Mouse (Mus musculus) ES-E14 (cell line): ENCODE results near the gene Lrmp. TPM values are rescaled to one million over a fixed set of nuclear protein-coding genes. Genes with fewer than 3 reads are reported as not detected.

Source experiments
- DNase-seq: peaks from one replicate; pipeline ENCODE4 v3.0.0-alpha.2; 2013; ENCODE audit warnings: low read depth, low spot score
- H3K27ac ChIP-seq: 2 replicates; pipeline ENCODE4 v1.5.1; 2012; ENCODE audit warnings: low read depth, mild to moderate bottlenecking, low read length, moderate library complexity, mixed read lengths; ENCODE audit not compliant: poor library complexity, insufficient read depth, severe bottlenecking
- H3K36me3 ChIP-seq: 2 replicates; pipeline ENCODE4 v1.6.1; 2012; ENCODE audit warnings: mild to moderate bottlenecking, low read length, moderate library complexity, mixed read lengths; ENCODE audit not compliant: control insufficient read depth, poor library complexity, insufficient read depth, severe bottlenecking
- H3K4me1 ChIP-seq, 2 experiments: fragments of 150-350 bp in 1 of 2; sonication (generic) in 1 of 2; 2 replicates each; pipeline ENCODE4 v1.6.1; 2012; ENCODE audit warnings: low read length in 2 of 2, mild to moderate bottlenecking in 1 of 2, mixed read lengths in 1 of 2; ENCODE audit not compliant: control insufficient read depth in 2 of 2, insufficient read depth in 2 of 2, poor library complexity in 1 of 2
- H3K4me3 ChIP-seq, 2 experiments: fragments of 150-350 bp in 1 of 2; sonication (generic) in 1 of 2; 2 replicates each; pipeline ENCODE4 v1.5.1; 2012; ENCODE audit warnings: low read length in 2 of 2, low read depth in 1 of 2, mild to moderate bottlenecking in 1 of 2, mixed read lengths in 1 of 2; ENCODE audit not compliant: insufficient read depth in 1 of 2, poor library complexity in 1 of 2, severe bottlenecking in 1 of 2
- H3K9ac ChIP-seq: 2 replicates; pipeline ENCODE4 v1.6.1; 2012; ENCODE audit warnings: low read depth, mild to moderate bottlenecking, low read length, mixed read lengths; ENCODE audit not compliant: poor library complexity, insufficient read depth, severe bottlenecking
- H3K9me3 ChIP-seq: fragments of 150-350 bp; sonication (generic); 2 replicates; pipeline ENCODE4 v1.6.1; 2012; ENCODE audit warnings: low read depth, mild to moderate bottlenecking, low read length; ENCODE audit not compliant: control insufficient read depth, insufficient read depth
- CHD2 ChIP-seq: IDR thresholded peaks from 2 replicates; pipeline ENCODE4 v1.6.1; 2014; ENCODE audit warnings: mild to moderate bottlenecking, low read depth, low read length, inconsistent platforms
- HCFC1 ChIP-seq: IDR thresholded peaks from 2 replicates; pipeline ENCODE4 v1.6.1; 2012; ENCODE audit warnings: low read length, inconsistent platforms, borderline replicate concordance; ENCODE audit not compliant: insufficient read depth
- MAFK ChIP-seq: IDR thresholded peaks from 2 replicates; pipeline ENCODE4 v1.6.1; 2014; ENCODE audit warnings: mild to moderate bottlenecking, low read depth, low read length, inconsistent platforms; ENCODE audit not compliant: insufficient read depth
- ZC3H11A ChIP-seq: IDR thresholded peaks from 2 replicates; pipeline ENCODE4 v1.6.1; 2012; ENCODE audit warnings: low read depth, mild to moderate bottlenecking, inconsistent platforms, low read length, borderline replicate concordance
- ZNF384 ChIP-seq: IDR thresholded peaks from 2 replicates; pipeline ENCODE4 v1.6.1; 2012; ENCODE audit warnings: low read depth, low read length, inconsistent platforms
- in situ Hi-C, 2 experiments: fragments of 600-800 bp; cut with MboI; formaldehyde crosslinking; loops; one replicate each; pipeline ENCODE4 v1.15.1; 2025; ENCODE audit warnings: low sequenced_read_pairs in 2 of 2, inconsistent platforms in 1 of 2; ENCODE audit not compliant: unreplicated experiment in 2 of 2
- total RNA-seq: library from RNA; depleted of rRNA; stranded (reverse); fragments of 300-350 nt; gene quantifications from 2 replicates; pipeline ENCODE4 v1.2.3, GENCODE M21; 2012

The Lrmp gene
- total RNA-seq, 1 experiment, result 10.4 TPM

DNA sequence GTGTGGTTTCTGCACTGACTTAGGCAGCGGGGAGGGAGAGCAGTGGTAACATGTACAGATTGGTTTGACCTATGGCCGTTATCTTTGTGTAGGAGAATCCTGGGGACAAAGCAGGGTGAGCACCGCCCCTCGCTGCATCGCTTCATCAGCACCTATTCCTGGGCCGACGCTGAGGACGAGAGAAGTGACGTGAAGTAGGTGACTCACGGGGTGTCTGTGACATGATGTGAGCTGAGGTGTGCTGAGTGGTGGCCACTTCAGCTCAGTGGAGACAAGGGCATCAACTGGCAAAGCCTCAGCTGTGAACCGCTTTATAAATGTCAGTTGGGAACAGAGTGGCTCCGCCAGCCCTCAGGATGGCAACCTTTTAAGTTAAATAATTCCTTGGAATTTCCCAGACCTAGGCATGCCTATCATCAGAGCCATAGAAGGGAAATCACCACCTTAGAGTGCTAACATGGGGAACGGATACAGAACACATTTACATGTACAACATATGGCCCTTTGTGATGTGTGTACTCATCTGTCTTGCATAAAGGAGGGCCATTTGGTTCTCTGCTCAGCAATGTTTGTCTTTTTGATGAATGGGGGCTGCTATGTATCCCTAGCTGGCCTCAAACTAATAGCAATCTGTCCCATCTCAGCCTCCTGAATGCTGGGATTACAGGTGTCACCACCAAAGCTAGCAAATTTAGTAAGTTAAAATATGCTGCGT, 56.6 kb downstream of the Lrmp start:
- Histone ChIP-seq H3K4me1 (peaks cover 15 to 25% of the 10 kb centered on the region in 2 experiments), H3K36me3 (no peaks in the 10 kb centered on the region), H3K4me3 (no peak overlapping the region; a peak in 1 of 4 replicates), H3K9me3 (no peaks in the 10 kb centered on the region), H3K27ac (no peak overlapping the region), H3K9ac (no peak overlapping the region)
- in situ Hi-C loops, result no loop called here
- no peak for TF ChIP-seq HCFC1
- no peak for DNase-seq

DNA sequence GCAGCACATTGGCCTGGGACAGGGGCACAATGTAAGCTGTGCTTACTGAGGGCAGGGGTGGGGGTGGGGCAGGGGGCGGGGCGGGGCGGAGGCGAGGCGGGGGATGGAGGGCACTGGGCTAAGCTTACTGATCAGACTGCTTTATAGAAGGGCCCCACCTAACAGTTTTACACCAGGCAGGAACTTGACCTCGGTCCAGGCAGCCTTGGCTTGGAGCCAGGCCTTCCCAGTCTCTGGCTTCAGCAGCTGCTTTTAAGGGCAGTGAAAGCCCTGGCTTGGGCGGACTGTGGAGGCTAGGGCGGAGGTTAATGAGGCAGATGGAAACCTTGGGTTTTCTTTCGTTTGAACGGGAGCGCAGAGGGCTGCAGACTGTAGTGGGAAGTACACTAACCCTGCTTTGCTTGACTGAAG, 58.3 kb downstream of the Lrmp start:
- Histone ChIP-seq H3K9me3 (no peaks in the 10 kb centered on the region), H3K27ac (no peak overlapping the region), H3K4me1 (peaks cover 14 to 32% of the 10 kb centered on the region in 2 experiments), H3K4me3 (peak overlapping the region in 1 of 2 experiments; percentile 3; a peak in 1 of 4 replicates), H3K9ac (no peak overlapping the region; the same call in 1 of the 2 replicates), H3K36me3 (no peaks in the 10 kb centered on the region)
- in situ Hi-C loops, result no loop called here
- no peak for TF ChIP-seq ZNF384
- TF ChIP-seq HCFC1, result no peak
- no peak for DNase-seq

DNA sequence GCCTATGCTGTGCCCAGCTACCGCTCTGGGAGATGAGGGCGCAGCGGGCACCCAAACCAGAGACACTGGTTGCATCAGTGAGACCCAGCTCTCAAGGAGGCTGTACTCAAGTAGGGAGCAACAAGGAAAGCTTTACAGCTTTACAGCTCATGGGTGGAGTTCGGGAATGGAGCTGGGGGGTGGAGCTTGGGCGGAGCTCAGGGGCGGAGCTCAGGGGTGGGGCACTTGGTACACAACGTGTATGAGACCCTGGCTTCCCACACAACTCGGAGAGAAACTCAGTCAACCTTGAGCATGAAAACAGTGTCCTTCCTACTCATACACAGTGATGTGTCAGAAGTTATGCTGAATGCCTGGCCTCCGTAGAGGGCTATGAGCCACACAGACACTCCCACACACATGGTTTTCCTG, 60.1 kb downstream of the Lrmp start:
- Histone ChIP-seq H3K36me3 (no peaks in the 10 kb centered on the region), H3K4me3 (peak overlapping the region in 1 of 2 experiments; percentile 47; a peak in 3 of 4 replicates), H3K4me1 (peaks cover 14 to 40% of the 10 kb centered on the region in 2 experiments), H3K9ac (no peak overlapping the region), H3K9me3 (no peaks in the 10 kb centered on the region), H3K27ac (no peak overlapping the region)
- in situ Hi-C loops, result no loop called here
- DNase-seq, result peak; percentile 71
- TF ChIP-seq HCFC1 (no peak), MAFK (no peak), CHD2 (no peak)

DNA sequence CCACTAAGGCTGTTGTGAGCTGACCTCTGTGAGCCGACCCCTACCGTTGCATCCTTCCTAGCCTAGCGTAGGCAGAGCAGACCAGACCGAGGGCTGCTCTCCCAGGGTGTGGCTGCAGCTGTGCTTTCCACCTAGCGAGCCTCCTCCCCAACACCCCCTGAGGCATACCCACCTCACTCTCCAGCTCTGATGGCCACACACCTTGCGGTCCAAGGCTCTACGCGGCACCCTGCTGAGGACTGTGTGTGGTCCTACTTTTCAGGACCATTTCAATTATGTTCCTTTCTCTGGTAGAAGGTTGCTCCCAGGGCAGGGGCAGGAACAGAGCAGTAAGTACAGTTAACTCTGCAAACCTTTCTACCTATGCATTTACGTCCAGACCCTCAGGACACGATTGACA, 61.0 kb downstream of the Lrmp start:
- Histone ChIP-seq H3K9ac (no peak overlapping the region), H3K4me1 (peaks cover 14 to 40% of the 10 kb centered on the region in 2 experiments), H3K36me3 (no peaks in the 10 kb centered on the region), H3K4me3 (no peak overlapping the region; a peak in 2 of 4 replicates), H3K27ac (0 out of 2 replicates have a peak overlapping the region, but pooled peaks have one; percentile 37), H3K9me3 (no peaks in the 10 kb centered on the region)
- peak; percentile 91 for DNase-seq
- TF ChIP-seq ZC3H11A (no peak), CHD2 (no peak), HCFC1 (no peak), ZNF384 (no peak)
- in situ Hi-C loops, result no loop called here

DNA sequence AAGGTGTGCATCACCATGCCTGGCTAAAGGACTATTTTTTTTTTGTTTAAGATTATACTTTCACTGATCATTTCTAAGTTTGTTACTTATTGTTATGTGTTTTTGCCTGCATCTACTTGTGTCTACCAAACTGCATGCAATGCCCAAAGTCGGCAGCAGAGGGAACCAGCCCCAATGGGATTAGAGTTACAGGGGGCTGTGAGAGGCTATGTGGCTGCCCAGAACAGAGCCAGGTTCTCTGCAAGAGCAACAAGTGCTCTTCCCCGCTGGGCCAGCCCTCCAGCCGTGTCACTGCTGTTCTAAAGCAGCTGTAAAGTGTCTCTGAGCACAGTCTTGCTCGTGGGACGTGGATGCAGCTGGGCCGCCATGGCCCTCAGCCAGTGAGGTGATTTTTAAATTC, 64.2 kb downstream of the Lrmp start:
- no peaks in the 10 kb centered on the region for H3K9me3 ChIP-seq
- peaks cover 6 to 30% of the 10 kb centered on the region in 2 experiments for H3K4me1 ChIP-seq
- H3K27ac ChIP-seq, result no peak overlapping the region
- peak; percentile 69 for DNase-seq
- TF ChIP-seq HCFC1 (no peak), CHD2 (no peak), MAFK (no peak), ZNF384 (no peak), ZC3H11A (peak; percentile 64; the same call in 1 of the 2 replicates)
- H3K4me3 ChIP-seq, result peak overlapping the region; percentile 41 to 42; a peak in 3 of 4 replicates
- in situ Hi-C loops, result loop anchor here in 1 of 2 experiments (10.0 kb wide), 1 partner anchor 165 kb away; no protein-coding TSS in a partner anchor
- no peaks in the 10 kb centered on the region for H3K36me3 ChIP-seq
- no peak overlapping the region for H3K9ac ChIP-seq
